Mouse (Mus musculus) cerebellum, adult 18-20 months (tissue): ENCODE measurements around the gene Defa37.
"Not testable (repeated sequence)": the region's sequence is repeated elsewhere in the genome, so short reads cannot be mapped to it uniquely, and the experiment has no call there.

Experiments
- DNase-seq, 2 experiments: peaks; one replicate each; pipeline ENCODE4 v3.0.0; 2021

The Defa37 gene

GRCm38 (mm10) chr8:21565086-21565485, at the start of gene Defa37:
Gene Defa37, plus strand, starts transcription at chr8:21565386.
- not testable (repeated sequence) for DNase-seq

GRCm38 (mm10) chr8:21528732-21529131, 36.5 kb upstream of the Defa37 start, which contains the start of gene Defa32:
Gene Defa32, plus strand, starts transcription at chr8:21529032.
- DNase-seq: not testable (repeated sequence)

- DNase-seq: not testable (repeated sequence)
These were observed 17.5 kb downstream of the Defa37 start, which contains the start of gene Defa28 for GRCm38 (mm10) chr8:21582706-21583105. Gene Defa28, plus strand, starts transcription at chr8:21583006.

DNA sequence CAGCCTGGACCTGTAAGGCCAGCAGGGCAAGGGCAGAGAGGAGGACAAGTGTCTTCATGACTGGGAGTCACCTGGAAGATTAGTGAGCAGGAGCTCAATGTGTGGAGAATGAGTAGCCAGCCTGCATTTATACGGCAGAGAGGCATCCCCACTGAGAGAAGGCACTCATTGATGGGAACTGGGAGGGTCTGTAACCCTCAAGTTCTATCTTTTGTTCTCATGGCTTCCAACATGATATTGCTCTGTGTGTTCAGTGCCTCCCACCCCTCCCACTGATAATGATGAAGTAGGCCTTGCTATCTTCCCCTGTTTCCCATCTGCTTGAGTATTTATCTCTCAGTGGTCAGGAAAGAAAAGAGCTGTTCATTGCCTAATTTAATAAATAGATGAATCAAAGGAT, 29.2 kb downstream of the Defa37 start, which contains the start of gene Gm7861:
Gene Gm7861, minus strand, starts transcription at position 101 of the 400 bp plus-strand sequence.
- DNase-seq: not testable (repeated sequence)
